ENCODE assay signal across 7 mouse cellular contexts in genomic region chr13:56167446-56168402, GRCm38 (mm10). TPM values are rescaled to one million over a fixed set of nuclear protein-coding genes. Genes with fewer than 3 reads are reported as not detected.
DNase-seq lines count a peak whose midpoint lies in the region; ATAC-seq and TF ChIP-seq lines count a peak whose summit lies in the region.

No protein-coding gene starts in this region.

- H3K27ac ChIP-seq in lung, embryonic 14.5 days (ENCODE audit: low read depth) = no peak overlapping the region
- peak overlapping the region; percentile 54; the same call in 1 of the 2 replicates for H3K27ac ChIP-seq in hindbrain, embryonic 11.5 days (ENCODE audit: low read depth, low read length)

- H3K4me3 ChIP-seq in lung, embryonic 14.5 days (ENCODE audit: low read depth, low read length) = no peak overlapping the region
- H3K4me3 ChIP-seq in hindbrain, embryonic 11.5 days (ENCODE audit: low read depth, low read length) = no peak overlapping the region

- H3K9ac ChIP-seq in lung, embryonic 14.5 days = no peak overlapping the region
- no peak overlapping the region for H3K9ac ChIP-seq in hindbrain, embryonic 11.5 days (ENCODE audit: low read depth, low read length)

- H3K4me1 ChIP-seq in lung, embryonic 14.5 days (ENCODE audit: insufficient read depth) = no peaks in the 10 kb centered on the region
- 0 out of 2 replicates have a peak, but pooled peaks cover 2% of the 10 kb centered on the region for H3K4me1 ChIP-seq in hindbrain, embryonic 11.5 days (replicated peaks; ENCODE audit: control insufficient read depth, insufficient read depth, low read length)

- H3K9me3 ChIP-seq in lung, embryonic 14.5 days (ENCODE audit: low read depth, low read length) = no peaks in the 10 kb centered on the region
- H3K9me3 ChIP-seq in hindbrain, embryonic 11.5 days (ENCODE audit: control insufficient read depth, low read length) = no peaks in the 10 kb centered on the region

- no peaks in the 10 kb centered on the region for H3K36me3 ChIP-seq in lung, embryonic 14.5 days (ENCODE audit: insufficient read depth)
- H3K36me3 ChIP-seq in hindbrain, embryonic 11.5 days (ENCODE audit: control insufficient read depth, insufficient read depth, low read length) = no peaks in the 10 kb centered on the region

- H3K27me3 ChIP-seq in lung, embryonic 14.5 days (ENCODE audit: insufficient read depth, low read length) = no peaks in the 10 kb centered on the region
- H3K27me3 ChIP-seq in hindbrain, embryonic 11.5 days (ENCODE audit: control insufficient read depth, insufficient read depth, low read length) = no peaks in the 10 kb centered on the region

- DNase-seq in lung, embryonic 14.5 days = peak; percentile 60
- DNase-seq in lung, postnatal 10 days = no peak
- DNase-seq in embryo, embryonic 10 days (ENCODE audit: low spot score) = peak; percentile 60
- peak; percentile 46 for DNase-seq in hindbrain, embryonic 11.5 days (ENCODE audit: low spot score)
- DNase-seq in lung, postnatal 14 days = peak; percentile 37
- DNase-seq in thymus, postnatal 14 days = peak; percentile 58
- DNase-seq in left cerebral cortex, adult 8-10 months (ENCODE audit: low spot score in 2 of 2) = no peak

- TF ChIP-seq CTCF in lung, embryonic 14.5 days (IDR thresholded peaks at IDR 0.05; ENCODE audit: low read depth) = peak; percentile 81

- 29% methylated on average over 12 of the region's 14 CpGs for WGBS in lung, embryonic 14.5 days
- WGBS in hindbrain, embryonic 11.5 days = 31% methylated on average over 9 of the region's 14 CpGs

- ATAC-seq in lung, embryonic 14.5 days (ENCODE audit: insufficient read depth) = peak; percentile 82
- ATAC-seq in hindbrain, embryonic 11.5 days (ENCODE audit: low FRiP score) = no peak

- peak overlapping the region; percentile 20; the same call in 1 of the 2 replicates for H3K4me2 ChIP-seq in lung, embryonic 14.5 days
- H3K4me2 ChIP-seq in hindbrain, embryonic 11.5 days (replicated peaks; ENCODE audit: low read depth, low read length) = no peak overlapping the region

RNA-seq across cellular contexts. Expression of gene Tifab, which starts 11.0 kb away (rescaled TPM):
- 0.85 and 1.0 TPM in 2 replicates for polyA plus RNA-seq in lung, embryonic 14.5 days (2014; fragmentation: Nextera tagmentation; extraction: Ambion mirVana)
- 0.45 and 0.71 TPM in 2 replicates for polyA plus RNA-seq in hindbrain, embryonic 11.5 days (2014; fragmentation: Nextera tagmentation; extraction: Ambion mirVana)
- total RNA-seq in left cerebral cortex, adult 8-10 months (2022) = 1 to 10 TPM; 2.1 to 4.6 (median 3.0) TPM

RNA-seq across cellular contexts. Expression of gene H2afy, which starts 31.6 kb away (rescaled TPM):
- 359 and 377 TPM in 2 replicates for polyA plus RNA-seq in lung, embryonic 14.5 days (2014; fragmentation: Nextera tagmentation; extraction: Ambion mirVana)
- 578 and 619 TPM in 2 replicates for polyA plus RNA-seq in hindbrain, embryonic 11.5 days (2014; fragmentation: Nextera tagmentation; extraction: Ambion mirVana)
- 100 to 1,000 TPM in 3 of 4 experiments, 10 to 100 TPM in 1; 93.1 to 120 (median 103) TPM for total RNA-seq in left cerebral cortex, adult 8-10 months (2022)

Comparison
In these comparisons a context has a peak if more than half of its experiments do, and no peak if none do; other contexts are left out.
1. DNase-seq: peak in lung, embryonic 14.5 days (single experiment), embryo, embryonic 10 days (single experiment), hindbrain, embryonic 11.5 days (single experiment), lung, postnatal 14 days (single experiment) and thymus, postnatal 14 days (single experiment); none in lung, postnatal 10 days (single experiment) and left cerebral cortex, adult 8-10 months (0 of 2).